Mouse (Mus musculus) stomach, postnatal 0 days (tissue): Measurements from ENCODE around the gene Praf2.

Experiments
- CTCF ChIP-seq: IDR thresholded peaks from 2 replicates; pipeline ENCODE4 v1.5.1; 2016; ENCODE audit warnings: antibody characterized with exemption, low read depth, mild to moderate bottlenecking, moderate library complexity
- EP300 ChIP-seq: optimal IDR thresholded peaks from 2 replicates; pipeline ENCODE3; 2016; ENCODE audit warnings: antibody characterized with exemption

- TF ChIP-seq CTCF = no peak
- no peak for TF ChIP-seq EP300
These were observed 36.5 kb downstream of the Praf2 start for GRCm38 (mm10) chrX:7764657-7765280.
